27 mouse cellular contexts compared by ENCODE assay signal in genomic region chr1:93978287-93978686, GRCm38 (mm10). TPM values are rescaled to one million over a fixed set of nuclear protein-coding genes. Genes with fewer than 3 reads are reported as not detected.
A peak's percentile ranks its signal among the peaks of the same experiment; 100 is the strongest.
DNase-seq lines count a peak whose midpoint lies in the region; ATAC-seq and TF ChIP-seq lines count a peak whose summit lies in the region.
"Not testable (repeated sequence)": the region's sequence is repeated elsewhere in the genome, so short reads cannot be mapped to it uniquely, and the experiment has no call there.
"Had no signal": no experiment of that assay in that cellular context is flagged by ENCODE, and none has a peak within 500 bp of the region (broad histone marks: within the 10 kb centered on the region; RNA-seq: fewer than 3 reads in every experiment).

No protein-coding gene starts in this region.

- not testable (repeated sequence) for H3K27ac ChIP-seq in forebrain, embryonic 15.5 days (replicated peaks); hindbrain, embryonic 11.5 days (ENCODE audit: low read depth, low read length); intestine, postnatal 0 days (ENCODE audit: low read depth, low read length); neural tube, embryonic 15.5 days (replicated peaks)

- not testable (repeated sequence) for DNase-seq in G1E (ENCODE audit: low spot score); hindbrain, embryonic 11.5 days (ENCODE audit: low spot score)

- not testable (repeated sequence) for H3K9ac ChIP-seq in forebrain, embryonic 15.5 days (replicated peaks); hindbrain, embryonic 11.5 days (ENCODE audit: low read depth, low read length); intestine, postnatal 0 days (ENCODE audit: low read depth, low read length); neural tube, embryonic 15.5 days (replicated peaks)

- not testable (repeated sequence) for H3K27me3 ChIP-seq in G1E (ENCODE audit: insufficient read depth, low read length); forebrain, embryonic 15.5 days; hindbrain, embryonic 11.5 days (ENCODE audit: control insufficient read depth, insufficient read depth, low read length); intestine, postnatal 0 days (replicated peaks; ENCODE audit: control insufficient read depth, insufficient read depth, low read length); neural tube, embryonic 15.5 days (replicated peaks)

- H3K4me3 ChIP-seq in G1E (ENCODE audit: low read depth, low read length); forebrain, embryonic 15.5 days; hindbrain, embryonic 11.5 days (ENCODE audit: low read depth, low read length); intestine, postnatal 0 days (ENCODE audit: low read depth, low read length); neural tube, embryonic 15.5 days (replicated peaks): not testable (repeated sequence)

- not testable (repeated sequence) for H3K4me2 ChIP-seq in forebrain, embryonic 15.5 days (replicated peaks); hindbrain, embryonic 11.5 days (replicated peaks; ENCODE audit: low read depth, low read length); intestine, postnatal 0 days (replicated peaks; ENCODE audit: low read depth); neural tube, embryonic 15.5 days

- WGBS in forebrain, embryonic 15.5 days: no CpG with 5 or more reads among the region's 7 CpGs
- no CpG with 5 or more reads among the region's 7 CpGs for WGBS in hindbrain, embryonic 11.5 days
- no CpG with 5 or more reads among the region's 7 CpGs for WGBS in intestine, postnatal 0 days
- WGBS in neural tube, embryonic 15.5 days: no CpG with 5 or more reads among the region's 7 CpGs

- not testable (repeated sequence) for H3K4me1 ChIP-seq in G1E (ENCODE audit: insufficient read depth, low read depth, low read length); forebrain, embryonic 15.5 days; hindbrain, embryonic 11.5 days (replicated peaks; ENCODE audit: control insufficient read depth, insufficient read depth, low read length); intestine, postnatal 0 days (replicated peaks; ENCODE audit: control insufficient read depth, insufficient read depth, low read length); neural tube, embryonic 15.5 days

- not testable (repeated sequence) for TF ChIP-seq CTCF in G1E (IDR thresholded peaks at IDR 0.05; ENCODE audit: low read depth, low read length); intestine, postnatal 0 days (IDR thresholded peaks at IDR 0.05; ENCODE audit: low read depth)

- not testable (repeated sequence) for H3K9me3 ChIP-seq in G1E (replicated peaks); forebrain, embryonic 15.5 days; hindbrain, embryonic 11.5 days (ENCODE audit: control insufficient read depth, low read length); intestine, postnatal 0 days (ENCODE audit: control insufficient read depth); neural tube, embryonic 15.5 days (replicated peaks)

- not testable (repeated sequence) for H3K36me3 ChIP-seq in G1E (replicated peaks); forebrain, embryonic 15.5 days; hindbrain, embryonic 11.5 days (ENCODE audit: control insufficient read depth, insufficient read depth, low read length); intestine, postnatal 0 days (ENCODE audit: control insufficient read depth, insufficient read depth); neural tube, embryonic 15.5 days

- ATAC-seq in G1E (ENCODE audit: extremely low read depth, insufficient number of reproducible peaks, low FRiP score, poor library complexity, severe bottlenecking): peak; percentile 43; the same call in 1 of the 2 replicates
- peak; percentile 83 for ATAC-seq in erythroblast, adult 5-6 weeks (replicated peaks; ENCODE audit: low FRiP score, poor library complexity, severe bottlenecking)
- ATAC-seq in forebrain, embryonic 15.5 days (replicated peaks): 0 out of 2 replicates have a peak, but pooled peaks have one; percentile 11
- ATAC-seq in hindbrain, embryonic 11.5 days (ENCODE audit: low FRiP score): peak; percentile 21; the same call in 1 of the 2 replicates
- peak; percentile 34; the same call in 1 of the 2 replicates for ATAC-seq in intestine, postnatal 0 days
- peak; percentile 73 for ATAC-seq in megakaryocyte progenitor cell, adult 5-6 weeks (replicated peaks; ENCODE audit: poor library complexity)
- ATAC-seq in neural tube, embryonic 15.5 days (ENCODE audit: low FRiP score): 0 out of 2 replicates have a peak, but pooled peaks have one; percentile 50

RNA-seq across cellular contexts. Expression of gene Gal3st2c, which starts 12.0 kb away (rescaled TPM):
- total RNA-seq in G1E (2014; fragmentation: Nextera tagmentation) (0.39 TPM in 1 of 2 replicates, not detected in the other), G1E (2017) (0.11 and 0.12 TPM in 2 replicates)
- polyA plus RNA-seq in G1E (2012): not detected in 2 replicates
- total RNA-seq in erythroblast, adult 5-6 weeks (2015; ENCODE audit: low replicate concordance): not detected in 2 replicates
- 0.14 TPM in 1 of 2 replicates, not detected in the other for total RNA-seq in erythroblast, adult 5-6 weeks (2017; ENCODE audit: low replicate concordance)
- polyA plus RNA-seq in forebrain, embryonic 15.5 days (2015; fragmentation: Nextera tagmentation; extraction: Ambion mirVana): not detected in 2 replicates
- not detected in 2 replicates for polyA plus RNA-seq in hindbrain, embryonic 11.5 days (2014; fragmentation: Nextera tagmentation; extraction: Ambion mirVana)
- 0.07 and 0.08 TPM in 2 replicates for polyA plus RNA-seq in intestine, postnatal 0 days (2015; fragmentation: Nextera tagmentation; extraction: Ambion mirVana)
- total RNA-seq in megakaryocyte progenitor cell, adult 5-6 weeks (2015): not detected in 2 replicates
- not detected in 2 replicates for total RNA-seq in megakaryocyte progenitor cell, adult 5-6 weeks (2017)
- not detected in 2 replicates for polyA plus RNA-seq in neural tube, embryonic 15.5 days (2015; fragmentation: Nextera tagmentation; extraction: Ambion mirVana)
- polyA plus RNA-seq: adrenal gland, adult 2 months; brain, embryonic 14.5 days; cerebellum, adult 2 months; embryonic facial prominence, embryonic 10.5 days; embryonic facial prominence, embryonic 15.5 days; frontal cortex, adult 2 months; heart, embryonic 11.5 days; hindbrain, embryonic 15.5 days; intestine, embryonic 14.5 days; limb, embryonic 11.5 days; liver, embryonic 14.5 days; lung, embryonic 14.5 days; midbrain, embryonic 13.5 days; stomach, embryonic 16.5 days had no signal

RNA-seq across cellular contexts. Expression of gene Neu4, which starts 42.0 kb away (rescaled TPM):
- not detected in 2 replicates for total RNA-seq in G1E (2014; fragmentation: Nextera tagmentation)
- 0.17 and 0.22 TPM in 2 replicates for total RNA-seq in G1E (2017)
- polyA plus RNA-seq in G1E (2012): not detected in 2 replicates
- total RNA-seq in erythroblast, adult 5-6 weeks (2015; ENCODE audit: low replicate concordance): not detected in 2 replicates
- not detected in 2 replicates for total RNA-seq in erythroblast, adult 5-6 weeks (2017; ENCODE audit: low replicate concordance)
- polyA plus RNA-seq in forebrain, embryonic 15.5 days (2015; fragmentation: Nextera tagmentation; extraction: Ambion mirVana): not detected in 2 replicates
- not detected in 2 replicates for polyA plus RNA-seq in hindbrain, embryonic 11.5 days (2014; fragmentation: Nextera tagmentation; extraction: Ambion mirVana)
- polyA plus RNA-seq in intestine, postnatal 0 days (2015; fragmentation: Nextera tagmentation; extraction: Ambion mirVana): not detected in 2 replicates
- not detected in 2 replicates for total RNA-seq in megakaryocyte progenitor cell, adult 5-6 weeks (2015)
- not detected in 2 replicates for total RNA-seq in megakaryocyte progenitor cell, adult 5-6 weeks (2017)
- 0.05 TPM in 1 of 2 replicates, not detected in the other for polyA plus RNA-seq in neural tube, embryonic 15.5 days (2015; fragmentation: Nextera tagmentation; extraction: Ambion mirVana)
- total RNA-seq: adrenal gland, adult 2 months; adrenal gland, postnatal 36 days; gastrocnemius, adult 18-20 months; gastrocnemius, postnatal 25 days; heart, adult 18-20 months; heart, postnatal 36 days had no signal
- polyA plus RNA-seq: adrenal gland, adult 2 months; brain, embryonic 14.5 days; embryonic facial prominence, embryonic 10.5 days; embryonic facial prominence, embryonic 15.5 days; heart, embryonic 11.5 days; heart, embryonic 16.5 days; hindbrain, embryonic 15.5 days; intestine, embryonic 14.5 days; limb, embryonic 11.5 days; liver, embryonic 14.5 days; lung, embryonic 14.5 days; midbrain, embryonic 13.5 days; stomach, embryonic 16.5 days had no signal

Comparison
In these comparisons a context has a peak if more than half of its experiments do, and no peak if none do; other contexts are left out.
1. ATAC-seq: peak in every context shown above with its lines; median percentile 83 in erythroblast, adult 5-6 weeks; 73 in megakaryocyte progenitor cell, adult 5-6 weeks; 50 in neural tube, embryonic 15.5 days; 43 in G1E; 34 in intestine, postnatal 0 days; 21 in hindbrain, embryonic 11.5 days; 11 in forebrain, embryonic 15.5 days.